Mouse (Mus musculus) liver, embryonic 11.5 days (tissue): ENCODE data around the gene Krt13. TPM values are rescaled to one million over a fixed set of nuclear protein-coding genes. Genes with fewer than 3 reads are reported as not detected.

Experiments
- ATAC-seq: fragments of 200-750 bp; cut with Nextera tagmentation; replicated peaks from 2 replicates; pipeline ENCODE4 v1.8.0; 2017; ENCODE audit warnings: moderate number of reproducible peaks, mild to moderate bottlenecking, moderate TSS enrichment, moderate library complexity; ENCODE audit not compliant: low FRiP score
- DNase-seq: peaks from one replicate; pipeline ENCODE4 v3.0.0-alpha.2; 2017; ENCODE audit warnings: low spot score
- H3K27ac ChIP-seq: fragments of 300-500 bp; sonication (generic); 2 replicates; pipeline ENCODE4 v1.5.1; 2014; ENCODE audit warnings: mild to moderate bottlenecking, low read depth, low read length, control low read depth
- H3K27me3 ChIP-seq: fragments of 300-500 bp; sonication (generic); replicated peaks from 2 replicates; pipeline ENCODE4 v1.6.1; 2014; ENCODE audit warnings: low read length, mixed read lengths; ENCODE audit not compliant: control insufficient read depth, insufficient read depth
- H3K36me3 ChIP-seq: fragments of 300-500 bp; sonication (generic); 2 replicates; pipeline ENCODE4 v1.6.1; 2014; ENCODE audit warnings: mild to moderate bottlenecking, low read length, moderate library complexity, mixed read lengths; ENCODE audit not compliant: control insufficient read depth, insufficient read depth
- H3K4me1 ChIP-seq: fragments of 300-500 bp; sonication (generic); replicated peaks from 2 replicates; pipeline ENCODE4 v1.6.1; 2014; ENCODE audit warnings: low read length, mixed read lengths; ENCODE audit not compliant: control insufficient read depth, insufficient read depth
- H3K4me2 ChIP-seq: fragments of 300-500 bp; sonication (generic); 2 replicates; pipeline ENCODE4 v1.6.1; 2014; ENCODE audit warnings: mild to moderate bottlenecking, control low read depth, moderate library complexity
- H3K4me3 ChIP-seq: fragments of 300-500 bp; sonication (generic); 2 replicates; pipeline ENCODE4 v1.5.1; 2014; ENCODE audit warnings: low read depth, low read length, control low read depth
- H3K9ac ChIP-seq: fragments of 300-500 bp; sonication (generic); 2 replicates; pipeline ENCODE4 v1.6.1; 2014; ENCODE audit warnings: low read depth, low read length, control low read depth
- H3K9me3 ChIP-seq: fragments of 300-500 bp; sonication (generic); 2 replicates; pipeline ENCODE4 v1.6.1; 2016; ENCODE audit warnings: low read length, inconsistent platforms, mixed read lengths; ENCODE audit not compliant: control insufficient read depth
- WGBS: fragments of 180-500 bp; shearing (Covaris S2); extraction: QIAGEN DNeasy Blood & Tissue Kit; methylation state at CpG from one replicate; pipeline ENCODE4 v1.1.7; 2014; 5-methylcytosine and 5-hydroxymethylcytosine counted together
- polyA plus RNA-seq: library from polyadenylated mRNA; unstranded; fragments of >200 nt; fragmentation: Nextera tagmentation; extraction: Ambion mirVana; gene quantifications from 2 replicates; pipeline ENCODE4 v1.2.1, GENCODE M21; 2014

The Krt13 gene
- polyA plus RNA-seq = 0.14 TPM in 1 of 2 replicates, not detected in the other

DNA sequence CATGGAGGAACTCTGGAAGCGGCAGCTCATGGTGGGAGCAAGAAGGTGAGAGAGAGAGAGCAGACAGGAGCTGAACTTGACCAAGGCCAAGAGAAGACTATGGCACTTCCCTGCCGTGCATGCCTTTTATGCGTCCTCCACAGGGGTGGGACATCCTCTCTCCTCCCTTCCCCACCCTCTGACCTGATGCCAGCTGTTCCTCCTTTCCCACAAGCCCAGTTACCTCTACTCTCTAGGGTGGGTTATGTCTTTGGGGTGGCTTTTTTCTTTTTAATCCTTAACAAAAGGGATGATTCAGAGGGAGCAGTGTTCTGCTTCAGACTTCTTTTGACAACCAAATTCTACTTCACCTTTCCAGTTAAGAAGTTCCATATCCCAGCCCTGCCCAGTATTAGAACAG is at the start of gene Krt13:
Gene Krt13, minus strand, starts transcription at position 101 of the 400 bp plus-strand sequence.
- WGBS = 72% methylated on average over 3 of the region's 3 CpGs
- H3K27ac ChIP-seq = no peak within 1 kb of the TSS
- no peak within 1 kb of the TSS for H3K4me2 ChIP-seq

GRCm38 (mm10) chr11:100168765-100169762 is 47.7 kb upstream of the Krt13 start:
- WGBS = 27% methylated on average over 14 of the region's 14 CpGs
- Histone ChIP-seq H3K4me2 (no peak overlapping the region), H3K27me3 (no peaks in the 10 kb centered on the region), H3K9me3 (no peaks in the 10 kb centered on the region), H3K36me3 (no peaks in the 10 kb centered on the region), H3K4me3 (no peak overlapping the region), H3K9ac (no peak overlapping the region), H3K27ac (no peak overlapping the region), H3K4me1 (0 out of 2 replicates have a peak, but pooled peaks cover 4% of the 10 kb centered on the region)
- DNase-seq (peak; percentile 65), ATAC-seq (peak; percentile 36)

More for the DNA sequence above, at the start of gene Krt13:
- Histone ChIP-seq H3K4me3 (no peak within 1 kb of the TSS), H3K36me3 (no peaks in the 10 kb centered on the region), H3K9me3 (no peaks in the 10 kb centered on the region), H3K9ac (no peak within 1 kb of the TSS), H3K27me3 (no peaks in the 10 kb centered on the region), H3K4me1 (0 out of 2 replicates have a peak, but pooled peaks cover 2% of the 10 kb centered on the region)
- DNase-seq = no peak
- no peak for ATAC-seq

DNA sequence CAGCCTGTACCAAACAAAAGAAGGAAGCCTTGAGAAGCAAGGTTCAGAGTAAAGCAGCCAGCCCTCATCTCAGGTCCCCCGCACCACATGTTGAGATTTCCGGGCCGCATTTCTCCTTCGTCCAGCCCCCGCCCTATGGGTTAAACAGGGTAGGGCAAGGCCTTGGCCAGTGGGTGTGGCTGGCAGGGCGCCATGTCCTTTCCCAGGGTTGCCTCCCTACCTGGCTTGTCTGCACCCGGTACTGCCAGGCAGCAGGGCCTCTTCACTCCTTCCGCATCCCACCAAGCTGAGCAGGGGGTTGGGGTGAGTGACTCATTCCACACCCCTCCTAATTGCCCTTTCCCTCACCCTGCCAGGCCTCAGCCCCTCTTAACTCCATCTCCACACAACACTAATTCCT is 46.7 kb upstream of the Krt13 start:
- Histone ChIP-seq H3K4me3 (no peak overlapping the region), H3K36me3 (no peaks in the 10 kb centered on the region), H3K9me3 (no peaks in the 10 kb centered on the region), H3K4me1 (0 out of 2 replicates have a peak, but pooled peaks cover 5% of the 10 kb centered on the region), H3K27ac (no peak overlapping the region), H3K9ac (no peak overlapping the region), H3K4me2 (no peak overlapping the region), H3K27me3 (no peaks in the 10 kb centered on the region)
- WGBS = 63% methylated on average over 8 of the region's 8 CpGs
- no peak for DNase-seq
- ATAC-seq = no peak

GRCm38 (mm10) chr11:100164392-100164791 is 43.0 kb upstream of the Krt13 start:
- H3K27me3 ChIP-seq = no peaks in the 10 kb centered on the region
- no peak overlapping the region for H3K9ac ChIP-seq
- H3K36me3 ChIP-seq = no peaks in the 10 kb centered on the region
- 0 out of 2 replicates have a peak, but pooled peaks cover 5% of the 10 kb centered on the region for H3K4me1 ChIP-seq
- no peak overlapping the region for H3K4me3 ChIP-seq
- no peak overlapping the region for H3K4me2 ChIP-seq
- 50% methylated on average over 7 of the region's 7 CpGs for WGBS
- ATAC-seq (no peak), DNase-seq (no peak)
- H3K9me3 ChIP-seq = no peaks in the 10 kb centered on the region
- H3K27ac ChIP-seq = no peak overlapping the region

DNA sequence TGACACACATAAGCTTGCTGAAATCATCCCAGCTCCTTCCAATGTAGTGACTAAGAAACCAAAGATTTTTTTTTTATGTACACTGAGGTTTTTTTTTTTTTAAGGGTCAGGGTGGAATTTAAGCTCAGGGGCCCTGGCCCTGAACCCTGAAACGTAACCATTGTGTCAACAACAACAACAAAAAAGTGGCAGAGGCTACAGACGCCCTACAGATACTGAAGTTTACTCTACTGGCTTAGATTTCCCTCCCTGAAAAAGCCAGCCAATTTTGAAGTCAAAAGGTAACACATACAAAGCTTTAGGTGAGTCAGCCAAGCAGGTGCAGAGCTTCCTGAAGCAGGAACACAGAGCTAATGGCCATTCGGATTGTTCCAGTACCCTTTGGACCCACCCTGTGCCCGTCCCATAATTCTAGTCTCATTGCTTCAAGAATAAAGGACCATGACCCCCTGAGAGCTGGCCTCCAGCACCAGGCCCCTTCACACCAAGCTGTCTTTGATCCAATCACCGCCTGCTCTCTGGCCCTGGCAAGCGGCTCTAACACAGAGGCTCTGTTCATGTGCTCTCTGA is 36.6 kb upstream of the Krt13 start:
- H3K27me3 ChIP-seq = no peaks in the 10 kb centered on the region
- no peak overlapping the region for H3K4me3 ChIP-seq
- 63% methylated on average over 6 of the region's 6 CpGs for WGBS
- H3K4me2 ChIP-seq = no peak overlapping the region
- H3K36me3 ChIP-seq = no peaks in the 10 kb centered on the region
- H3K4me1 ChIP-seq = no peaks in the 10 kb centered on the region
- no peak for ATAC-seq
- no peaks in the 10 kb centered on the region for H3K9me3 ChIP-seq
- no peak overlapping the region for H3K27ac ChIP-seq
- DNase-seq = no peak
- no peak overlapping the region for H3K9ac ChIP-seq

DNA sequence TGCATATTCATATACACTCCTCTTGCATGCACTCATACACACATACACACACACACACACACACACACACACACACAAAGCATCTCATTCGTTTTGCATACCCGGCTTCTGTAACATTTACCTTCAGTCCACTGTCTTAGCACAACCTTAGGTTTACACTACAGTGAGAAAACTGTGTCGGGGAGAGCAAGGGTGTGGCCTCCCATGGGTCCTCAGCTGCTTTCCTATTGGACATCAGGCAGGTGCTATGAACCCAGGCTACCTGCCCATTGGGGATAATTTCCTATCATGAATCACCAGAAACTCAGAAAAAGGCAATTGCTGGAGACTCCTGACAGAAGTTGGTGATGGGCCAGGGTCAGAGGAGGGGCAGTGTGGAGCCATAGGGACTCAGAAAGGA is 36.0 kb upstream of the Krt13 start:
- H3K4me1 ChIP-seq = no peaks in the 10 kb centered on the region
- H3K4me2 ChIP-seq = no peak overlapping the region
- H3K36me3 ChIP-seq = no peaks in the 10 kb centered on the region
- DNase-seq (no peak), ATAC-seq (no peak)
- no peak overlapping the region for H3K4me3 ChIP-seq
- H3K9me3 ChIP-seq = no peaks in the 10 kb centered on the region
- no peak overlapping the region for H3K27ac ChIP-seq
- H3K9ac ChIP-seq = no peak overlapping the region
- H3K27me3 ChIP-seq = no peaks in the 10 kb centered on the region
- WGBS = 81% methylated on average over 3 of the region's 3 CpGs

GRCm38 (mm10) chr11:100155497-100156255 is 34.3 kb upstream of the Krt13 start:
- H3K9ac ChIP-seq = no peak overlapping the region
- no peak overlapping the region for H3K4me3 ChIP-seq
- no peak for ATAC-seq
- 65% methylated on average over 8 of the region's 8 CpGs for WGBS
- no peaks in the 10 kb centered on the region for H3K27me3 ChIP-seq
- H3K9me3 ChIP-seq = no peaks in the 10 kb centered on the region
- DNase-seq = no peak
- no peaks in the 10 kb centered on the region for H3K36me3 ChIP-seq
- H3K4me2 ChIP-seq = no peak overlapping the region
- no peaks in the 10 kb centered on the region for H3K4me1 ChIP-seq
- H3K27ac ChIP-seq = no peak overlapping the region

DNA sequence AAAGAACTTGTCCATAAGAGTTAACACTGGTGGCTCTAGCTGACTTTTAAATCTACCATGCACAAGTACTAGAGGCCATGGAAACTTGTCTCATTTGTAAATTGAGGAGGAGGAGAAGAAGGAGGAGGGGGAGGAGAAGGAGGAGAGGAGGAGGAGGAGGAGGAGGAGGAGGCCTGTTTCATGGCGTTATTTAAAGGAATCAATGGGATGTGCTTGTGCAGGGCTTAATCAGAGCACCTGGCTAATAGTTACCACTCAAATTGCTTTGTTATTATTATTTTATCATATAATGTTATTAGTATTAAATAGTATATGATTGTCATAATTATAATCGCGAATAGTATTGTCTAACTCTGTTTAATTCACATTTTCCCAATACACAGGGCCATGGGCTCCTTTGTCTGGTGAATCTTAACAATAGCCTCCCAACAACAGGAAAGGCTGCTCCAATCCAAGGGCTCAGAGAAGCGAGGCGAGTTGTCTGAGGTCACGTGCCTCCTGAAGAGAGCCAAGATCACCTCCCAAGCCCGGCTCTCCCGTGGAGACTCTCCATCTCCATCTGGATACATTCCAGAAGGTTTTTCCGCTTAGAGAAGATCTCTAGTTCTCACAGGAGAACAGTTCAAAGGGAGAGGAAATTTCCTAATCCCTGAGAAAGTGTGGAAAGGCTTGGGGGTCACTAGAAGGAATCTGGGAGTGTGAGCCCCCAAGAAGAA is 27.4 kb upstream of the Krt13 start, which contains the start of gene Krt19:
Gene Krt19, minus strand, starts transcription at position 51 of the 716 bp plus-strand sequence.
- Histone ChIP-seq H3K9ac (no peak within 1 kb of the TSS), H3K4me3 (no peak within 1 kb of the TSS), H3K4me1 (no peaks in the 10 kb centered on the region), H3K27me3 (peaks cover 24% of the 10 kb centered on the region), H3K9me3 (no peaks in the 10 kb centered on the region), H3K27ac (no peak within 1 kb of the TSS), H3K4me2 (no peak within 1 kb of the TSS), H3K36me3 (no peaks in the 10 kb centered on the region)
- DNase-seq = no peak
- 50% methylated on average over 9 of the region's 9 CpGs for WGBS
- ATAC-seq = no peak
